Mouse (Mus musculus) mouse trophoblast stem cell (cell line): Measurements from ENCODE around the gene Gpha2.

Experiments
- in situ Hi-C, 2 experiments: fragments of 300-500 bp; cut with MseI, MboI; formaldehyde crosslinking; loops; 2 replicates in 1 of 2; 3 replicates in 1 of 2; pipeline ENCODE4 v1.15.1; 2025

The Gpha2 gene

GRCm38 (mm10) chr19:6241274-6242107 is 15.3 kb downstream of the Gpha2 start, which contains the start of gene Atg2a:
Atg2a (plus strand) TSS chr19:6241668.
- in situ Hi-C loops: no loop called here

- in situ Hi-C loops: no loop called here
These were observed 16.1 kb downstream of the Gpha2 start for GRCm38 (mm10) chr19:6242281-6242680.

GRCm38 (mm10) chr19:6243226-6243625 is 17.0 kb downstream of the Gpha2 start:
- in situ Hi-C loops: no loop called here

GRCm38 (mm10) chr19:6245806-6246205 is 19.6 kb downstream of the Gpha2 start:
- in situ Hi-C loops: no loop called here

GRCm38 (mm10) chr19:6247526-6248300 is 21.5 kb downstream of the Gpha2 start:
- in situ Hi-C loops: no loop called here

- in situ Hi-C loops: no loop called here
These were observed 26.8 kb downstream of the Gpha2 start for GRCm38 (mm10) chr19:6253021-6253420.

GRCm38 (mm10) chr19:6260428-6260827 is 34.2 kb downstream of the Gpha2 start:
- in situ Hi-C loops: loop anchor here (5.0 to 10.0 kb wide), 2 partner anchors 64 to 72 kb away; partner anchors contain the start of gene Men1 (in 1 of the 2)

- in situ Hi-C loops: loop anchor here (5.0 to 10.0 kb wide), 2 partner anchors 64 to 71 kb away; partner anchors contain the start of gene Men1 (in 1 of the 2)
These were observed 34.8 kb downstream of the Gpha2 start for GRCm38 (mm10) chr19:6260946-6261345.

- in situ Hi-C loops: loop anchor here (5.0 to 10.0 kb wide), 2 partner anchors 63 to 71 kb away; partner anchors contain the start of gene Men1 (in 1 of the 2)
These were observed 35.2 kb downstream of the Gpha2 start for GRCm38 (mm10) chr19:6261379-6261778.

GRCm38 (mm10) chr19:6262222-6262621 is 36.0 kb downstream of the Gpha2 start:
- in situ Hi-C loops: loop anchor here (5.0 to 10.0 kb wide), 2 partner anchors 63 to 70 kb away; partner anchors contain the start of gene Men1 (in 1 of the 2)

GRCm38 (mm10) chr19:6262839-6263433 is 36.8 kb downstream of the Gpha2 start:
- in situ Hi-C loops: loop anchor here (5.0 to 10.0 kb wide), 2 partner anchors 62 to 69 kb away; partner anchors contain the start of gene Men1 (in 1 of the 2)

GRCm38 (mm10) chr19:6264200-6264599 is 38.0 kb downstream of the Gpha2 start:
- in situ Hi-C loops: loop anchor here (5.0 to 10.0 kb wide), 2 partner anchors 61 to 68 kb away; partner anchors contain the start of gene Men1 (in 1 of the 2)

- in situ Hi-C loops: loop anchor here (5.0 to 10.0 kb wide), 3 partner anchors 37 to 67 kb away; partner anchors contain the start of gene Men1 (in 1 of the 2)
These were observed 38.8 kb downstream of the Gpha2 start for GRCm38 (mm10) chr19:6264945-6265344.

- in situ Hi-C loops: loop anchor here in 1 of 2 experiments (5.0 to 10.0 kb wide), 2 partner anchors 37 to 59 kb away; no protein-coding TSS in a partner anchor
These were observed 39.6 kb downstream of the Gpha2 start for GRCm38 (mm10) chr19:6265727-6266182.

- in situ Hi-C loops: loop anchor here in 1 of 2 experiments (5.0 to 10.0 kb wide), 2 partner anchors 35 to 57 kb away; no protein-coding TSS in a partner anchor
These were observed 41.4 kb downstream of the Gpha2 start for GRCm38 (mm10) chr19:6267306-6268169.

- in situ Hi-C loops: loop anchor here in 1 of 2 experiments (5.0 to 10.0 kb wide), 2 partner anchors 34 to 57 kb away; no protein-coding TSS in a partner anchor
These were observed 42.0 kb downstream of the Gpha2 start for GRCm38 (mm10) chr19:6268170-6268528.

- in situ Hi-C loops: loop anchor here in 1 of 2 experiments (5.0 to 10.0 kb wide), 2 partner anchors 34 to 56 kb away; no protein-coding TSS in a partner anchor
These were observed 42.5 kb downstream of the Gpha2 start for GRCm38 (mm10) chr19:6268670-6269132.

- in situ Hi-C loops: loop anchor here (5.0 to 10.0 kb wide), 3 partner anchors 32 to 55 kb away; partner anchors contain the start of gene Cdc42bpg (in 1 of the 2)
These were observed 43.8 kb downstream of the Gpha2 start for GRCm38 (mm10) chr19:6269798-6270475.

GRCm38 (mm10) chr19:6270661-6271060 is 44.5 kb downstream of the Gpha2 start:
- in situ Hi-C loops: loop anchor here in 1 of 2 experiments (5.0 kb wide), 1 partner anchor 37 kb away; the partner anchor contains the start of gene Cdc42bpg
